Mouse (Mus musculus) gastrocnemius, adult 2 months (tissue): ENCODE results near the gene Snip1. TPM values are rescaled to one million over a fixed set of nuclear protein-coding genes. Genes with fewer than 3 reads are reported as not detected.

Experiments used
- DNase-seq: peaks from one replicate; pipeline ENCODE4 v3.0.0; 2022
- H3K27ac ChIP-seq: fragments of 200-600 bp; 2 replicates; pipeline ENCODE4 v1.8.1; 2022; ENCODE audit warnings: mild to moderate bottlenecking
- H3K4me3 ChIP-seq: fragments of 200-600 bp; 2 replicates; pipeline ENCODE4 v1.8.1; 2022; ENCODE audit warnings: mild to moderate bottlenecking, moderate library complexity
- CTCF ChIP-seq: fragments of 200-600 bp; IDR thresholded peaks from 2 replicates; pipeline ENCODE4 v1.8.1; 2022; ENCODE audit warnings: antibody characterized with exemption, mild to moderate bottlenecking, moderate library complexity
- intact Hi-C: fragments of 180-260 bp; cut with DNase I; formaldehyde crosslinking; loops from one replicate; pipeline ENCODE4 v1.15.1; 2025
- total RNA-seq, 2 experiments: library from RNA; stranded (reverse); gene quantifications; 2 replicates each; pipeline ENCODE4 v1.2.3; 2021

Snip1 gene
- total RNA-seq, 2 experiments from 2014 or later: 4.5 to 6.1 TPM

DNA sequence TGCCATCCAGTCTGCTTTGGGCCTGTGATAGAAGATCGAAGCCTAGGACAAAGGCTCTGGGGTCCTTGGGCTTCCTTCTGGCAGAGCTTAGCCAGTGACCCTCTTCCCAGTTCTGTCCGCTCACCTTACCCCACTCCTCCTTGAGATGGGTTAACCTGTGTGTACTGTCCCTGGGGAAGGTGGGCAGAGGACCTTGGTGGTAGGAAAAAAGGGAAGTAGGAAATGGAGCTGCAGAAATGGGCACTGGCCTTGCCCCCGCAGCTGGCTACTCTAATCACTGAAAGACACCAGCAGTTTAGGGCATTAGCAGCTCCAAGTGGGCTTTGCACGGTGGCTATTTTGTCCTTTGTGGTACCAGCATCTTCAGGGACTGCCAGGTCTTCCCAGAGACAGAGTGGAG, 48.6 kb downstream of the Snip1 start:
- intact Hi-C loops: loop anchor here (2.0 kb wide), 1 partner anchor 46 kb away; no protein-coding TSS in a partner anchor
- peak overlapping the region; percentile 21 for H3K4me3 ChIP-seq
- TF ChIP-seq CTCF: no peak
- DNase-seq: no peak
- H3K27ac ChIP-seq: peak overlapping the region; percentile 90

DNA sequence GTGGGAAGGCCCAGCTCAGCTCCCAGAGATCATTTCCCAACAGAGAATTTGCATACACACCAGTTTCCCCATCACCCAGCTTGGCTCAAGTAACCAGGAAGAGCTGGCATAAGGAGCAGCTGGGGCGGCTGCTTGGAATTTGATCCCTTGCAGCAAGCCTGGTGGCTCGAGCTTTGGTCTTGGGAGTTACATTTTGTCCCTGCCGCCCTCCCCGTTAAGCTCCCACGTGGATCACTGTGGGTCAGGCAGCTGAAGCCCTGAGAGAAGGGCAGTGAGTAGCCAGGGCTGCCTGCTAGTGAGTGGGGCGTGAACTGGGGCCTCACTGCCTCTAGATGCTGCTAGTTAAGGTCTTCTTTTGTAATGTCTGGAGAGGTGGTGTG, 49.2 kb downstream of the Snip1 start:
- intact Hi-C loops: loop anchor here (2.0 kb wide), 1 partner anchor 45 kb away; no protein-coding TSS in a partner anchor
- peak; percentile 85 for DNase-seq
- Histone ChIP-seq H3K4me3 (peak overlapping the region; percentile 15; the same call in 1 of the 2 replicates), H3K27ac (peak overlapping the region; percentile 90)
- TF ChIP-seq CTCF: no peak

DNA sequence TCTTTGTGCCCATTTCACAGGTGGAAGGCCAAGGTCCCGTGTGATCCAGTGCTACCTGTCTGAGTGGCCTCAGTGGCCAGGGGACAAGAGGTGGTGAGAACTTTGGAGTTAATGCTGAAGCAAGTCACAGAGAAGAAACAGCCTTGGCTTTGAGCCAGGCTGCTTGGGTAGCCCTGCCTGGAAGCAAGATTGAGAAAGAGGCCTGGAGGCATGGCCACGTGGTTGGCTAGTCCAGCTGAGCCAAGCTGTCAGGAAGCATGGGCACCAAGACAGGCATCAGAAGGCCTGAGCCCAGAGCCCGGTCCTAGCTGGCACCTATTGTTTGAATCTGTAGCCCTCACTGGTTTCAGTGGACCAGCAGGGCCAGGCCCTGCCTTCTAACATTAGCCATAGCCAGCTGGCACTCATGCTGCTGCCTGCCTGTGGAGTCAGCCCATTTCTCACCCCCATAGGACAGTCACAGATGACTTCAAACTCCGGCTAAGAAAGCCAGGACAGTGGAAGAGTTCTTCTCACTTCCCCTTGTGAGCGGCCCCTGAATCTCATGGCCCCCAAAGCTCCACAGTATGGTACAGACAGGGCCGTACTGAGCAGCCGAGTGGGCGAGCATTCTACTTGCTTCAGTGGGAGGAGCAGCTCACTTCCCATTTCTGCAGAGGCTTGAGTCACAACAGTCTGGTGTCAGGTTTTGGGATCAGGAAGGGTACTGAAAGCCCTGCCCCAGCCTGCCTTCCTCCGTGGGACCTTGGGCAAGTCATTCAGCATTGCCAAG, 49.8 kb downstream of the Snip1 start:
- H3K4me3 ChIP-seq: peak overlapping the region; percentile 15; the same call in 1 of the 2 replicates
- DNase-seq: peak; percentile 82
- peak overlapping the region; percentile 90 for H3K27ac ChIP-seq
- intact Hi-C loops: no loop called here
- no peak for TF ChIP-seq CTCF

DNA sequence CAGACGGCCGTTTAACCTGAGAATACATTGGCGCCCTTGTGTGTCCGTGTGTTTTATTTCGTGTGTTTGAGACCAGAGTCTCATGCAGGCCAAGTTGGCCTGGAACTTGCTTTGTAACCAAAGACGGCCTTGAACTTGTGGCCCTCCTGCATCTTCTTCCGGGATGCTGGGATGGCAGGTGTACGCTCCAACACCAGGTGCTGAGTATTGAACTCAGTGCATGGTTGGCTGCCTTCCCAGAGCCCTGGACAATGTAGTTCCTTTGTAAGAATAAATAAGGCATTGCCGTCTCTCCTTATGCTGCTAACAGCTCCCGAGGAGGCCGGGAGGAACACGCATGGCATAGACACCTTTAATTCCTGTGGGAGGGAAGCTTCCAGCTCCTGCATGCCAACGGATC, 50.5 kb downstream of the Snip1 start:
- DNase-seq: peak; percentile 24
- intact Hi-C loops: no loop called here
- TF ChIP-seq CTCF: no peak
- Histone ChIP-seq H3K4me3 (no peak overlapping the region), H3K27ac (peak overlapping the region; percentile 90)

DNA sequence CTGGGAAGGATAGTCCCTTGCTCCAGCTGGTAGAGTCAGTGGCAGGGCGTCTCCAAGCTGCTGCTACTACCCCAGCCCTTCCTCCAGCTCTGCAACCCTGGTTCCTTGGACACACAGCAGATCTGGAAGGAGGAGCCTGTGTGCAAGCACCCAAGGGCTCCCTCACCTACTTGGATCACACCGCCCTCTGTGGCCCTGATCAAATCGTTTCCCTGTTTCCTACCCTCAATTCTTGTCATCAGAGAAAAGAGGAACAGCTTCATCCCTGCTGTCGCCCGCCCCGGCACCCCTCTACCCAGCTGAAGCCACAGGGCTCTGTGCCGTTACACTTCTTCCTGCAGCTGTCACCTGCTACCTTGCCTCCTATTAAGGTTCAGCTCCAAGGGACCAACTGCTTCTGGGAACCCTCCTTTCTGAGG, 51.4 kb downstream of the Snip1 start:
- intact Hi-C loops: no loop called here
- no peak overlapping the region for H3K4me3 ChIP-seq
- no peak for TF ChIP-seq CTCF
- peak overlapping the region; percentile 90 for H3K27ac ChIP-seq
- peak; percentile 29 for DNase-seq

DNA sequence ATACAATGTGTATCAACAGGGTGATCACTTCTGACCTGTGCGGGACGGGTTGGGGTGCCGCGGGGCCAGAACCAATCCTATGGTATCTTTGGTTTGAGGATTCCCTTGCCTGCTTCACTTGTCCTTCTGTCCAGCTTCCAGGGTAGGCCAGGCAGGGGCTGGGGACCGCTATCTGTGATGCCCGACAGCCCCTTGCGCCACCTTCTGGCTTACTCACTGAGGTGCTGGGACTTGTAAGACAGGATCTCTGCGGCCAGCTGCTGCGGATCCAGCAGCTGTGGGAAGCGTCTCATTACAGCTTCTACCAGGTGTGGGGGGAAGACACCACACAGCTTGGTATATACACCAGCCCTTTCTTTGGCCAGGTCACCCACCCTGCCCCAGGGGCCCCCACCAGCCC, 52.6 kb downstream of the Snip1 start:
- no peak overlapping the region for H3K4me3 ChIP-seq
- intact Hi-C loops: no loop called here
- peak; percentile 18 for DNase-seq
- no peak for TF ChIP-seq CTCF
- no peak overlapping the region for H3K27ac ChIP-seq

DNA sequence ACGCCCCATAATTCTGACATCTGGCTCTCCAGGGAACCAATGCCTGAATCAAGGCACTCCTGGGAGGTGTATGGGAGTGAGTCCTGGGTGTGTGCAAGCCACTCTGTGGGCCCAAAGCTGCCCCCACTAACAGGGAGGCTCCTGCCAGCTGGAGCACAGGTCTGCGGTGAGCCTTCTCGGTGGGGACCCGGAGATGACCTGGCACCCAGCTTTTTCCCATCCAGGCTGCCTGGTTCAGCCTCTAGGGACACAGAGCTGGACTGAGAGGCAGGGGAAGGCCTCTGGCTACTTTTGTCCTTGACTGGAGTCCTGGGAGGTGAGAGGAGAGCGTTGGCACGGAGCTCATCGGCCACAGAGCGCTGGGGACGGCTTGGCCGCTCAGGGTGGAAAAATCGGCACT, 53.2 kb downstream of the Snip1 start:
- Histone ChIP-seq H3K4me3 (no peak overlapping the region), H3K27ac (no peak overlapping the region)
- intact Hi-C loops: no loop called here
- peak; percentile 21 for DNase-seq
- no peak for TF ChIP-seq CTCF

DNA sequence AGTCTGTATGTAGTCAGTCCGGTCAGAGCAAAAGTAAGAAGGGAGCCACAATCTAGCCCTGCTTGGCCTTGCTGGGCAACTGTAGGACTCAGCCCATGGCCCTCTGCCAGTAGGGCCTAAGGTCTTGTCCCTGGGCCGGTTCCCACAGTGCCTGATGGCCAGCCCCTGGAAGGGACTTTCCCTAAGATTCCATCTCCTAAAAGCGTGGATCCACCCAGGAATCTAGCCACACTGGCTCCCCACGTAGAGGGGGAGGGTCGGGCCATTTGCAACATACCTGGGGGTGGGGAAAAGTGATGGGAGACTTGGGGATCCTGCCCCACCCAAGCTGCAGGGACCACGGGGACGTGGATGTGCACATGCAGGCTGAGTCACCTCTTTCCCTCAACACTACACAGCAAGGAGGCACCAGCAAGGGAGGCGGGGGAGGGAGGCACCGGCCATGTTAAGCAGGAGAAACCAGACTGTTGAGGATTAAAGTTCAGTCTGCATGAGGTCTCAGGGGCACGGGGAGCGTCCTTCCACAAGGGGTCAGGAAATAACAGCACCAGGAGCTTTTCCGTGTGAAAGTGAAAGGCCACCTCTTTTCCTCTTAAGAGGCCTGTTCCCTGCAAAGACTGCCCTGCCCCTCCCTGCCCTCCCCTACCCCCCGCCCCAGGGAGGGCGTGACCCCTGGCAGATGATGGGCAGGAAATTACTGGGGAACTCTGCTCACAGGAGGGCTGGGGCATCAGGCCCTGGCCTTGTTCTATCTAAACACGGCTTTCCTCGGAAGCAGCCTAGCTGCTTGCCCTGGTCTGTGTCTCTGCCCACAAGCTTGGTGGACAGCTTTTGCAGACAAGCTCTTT, 56.2 kb downstream of the Snip1 start:
- intact Hi-C loops: no loop called here
- Histone ChIP-seq H3K4me3 (peak overlapping the region; percentile 54), H3K27ac (peak overlapping the region; percentile 99)
- DNase-seq: peak; percentile 79
- 0 out of 2 replicates have a peak, but pooled peaks have one; percentile 2 for TF ChIP-seq CTCF

DNA sequence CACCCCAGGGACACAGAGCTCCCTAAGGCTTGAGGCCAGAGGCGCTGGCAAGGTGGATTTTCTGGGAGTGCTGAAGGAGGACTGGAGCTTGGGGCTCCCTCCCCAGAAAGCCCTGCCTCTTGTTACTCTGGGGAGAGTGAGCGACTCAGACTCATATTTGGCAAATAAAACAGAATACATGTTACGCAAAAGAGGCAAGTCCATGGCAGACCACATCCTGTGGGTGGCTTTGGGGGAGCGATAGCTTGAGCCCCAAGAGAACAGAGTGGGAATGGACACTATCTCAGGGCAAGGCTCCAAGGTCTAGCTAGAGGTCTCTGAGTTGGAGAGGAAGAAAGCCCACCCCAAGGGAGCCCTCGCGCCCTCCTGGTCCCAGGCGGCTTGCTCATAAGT, 56.8 kb downstream of the Snip1 start:
- no peak for DNase-seq
- Histone ChIP-seq H3K4me3 (peak overlapping the region; percentile 54), H3K27ac (peak overlapping the region; percentile 99)
- intact Hi-C loops: no loop called here
- no peak for TF ChIP-seq CTCF

Other genes starting within 250 kb of the Snip1 start
- gene Yrdc, start 216.0 kb upstream of the Snip1 start, total RNA-seq: 10 to 100 TPM in 1 of 2 experiments, 1 to 10 TPM in 1; 9.4 to 11.4 TPM
- 10 to 100 TPM; 18.4 to 23.0 TPM for gene 1110065P20Rik, start 215.5 kb upstream of the Snip1 start, total RNA-seq
- gene Maneal, start 204.5 kb upstream of the Snip1 start, total RNA-seq: under 1 TPM; 0.31 to 0.46 TPM
- not detected for gene Epha10, start 185.8 kb upstream of the Snip1 start, total RNA-seq
- 1 to 10 TPM; 8.6 to 9.4 TPM for gene 9930104L06Rik, start 129.6 kb upstream of the Snip1 start, total RNA-seq
- under 1 TPM; 0.28 to 0.38 TPM for gene Cdca8, start 127.4 kb upstream of the Snip1 start, total RNA-seq
- gene Rspo1, start 80.2 kb upstream of the Snip1 start, total RNA-seq: under 1 TPM; 0.26 to 0.59 TPM
- gene Gnl2, start 50.1 kb upstream of the Snip1 start, total RNA-seq: 10 to 100 TPM; 29.3 to 31.9 TPM
- gene Dnali1, start 969 bp upstream of the Snip1 start, total RNA-seq: not detected
- 10 to 100 TPM; 12.0 to 13.5 TPM for gene Meaf6, start 18.5 kb downstream of the Snip1 start, total RNA-seq
- gene Zc3h12a, start 61.2 kb downstream of the Snip1 start, total RNA-seq: 1 to 10 TPM; 2.6 TPM